Mouse (Mus musculus) monocyte, adult 2 months (primary cell): ENCODE results near the gene Cfb.

ENCODE experiments used
- DNase-seq, 2 experiments: peaks; one replicate each; pipeline ENCODE4 v3.0.0; 2022; ENCODE audit warnings: low spot score in 2 of 2, low read depth in 1 of 2

Gene Cfb

DNA sequence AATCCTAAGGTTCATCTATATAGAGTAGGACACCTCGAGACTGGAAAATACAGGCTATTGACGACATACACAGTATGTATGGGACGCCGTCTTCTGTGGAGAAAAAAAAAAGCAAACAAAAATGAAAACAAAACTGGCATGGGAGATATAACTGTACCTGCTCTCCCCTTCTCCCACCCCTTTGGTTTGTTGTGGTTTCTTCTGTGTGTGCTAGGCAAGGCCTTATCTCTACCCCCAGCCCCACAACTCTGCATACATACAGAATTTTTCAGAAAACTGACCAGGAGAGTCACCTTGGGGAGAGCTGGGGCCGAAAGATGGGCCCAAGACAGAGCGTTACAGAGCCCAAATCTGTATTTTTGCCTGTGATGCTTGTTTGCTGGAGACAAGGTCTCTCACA, 22.4 kb upstream of the Cfb start:
- no peak for DNase-seq

DNA sequence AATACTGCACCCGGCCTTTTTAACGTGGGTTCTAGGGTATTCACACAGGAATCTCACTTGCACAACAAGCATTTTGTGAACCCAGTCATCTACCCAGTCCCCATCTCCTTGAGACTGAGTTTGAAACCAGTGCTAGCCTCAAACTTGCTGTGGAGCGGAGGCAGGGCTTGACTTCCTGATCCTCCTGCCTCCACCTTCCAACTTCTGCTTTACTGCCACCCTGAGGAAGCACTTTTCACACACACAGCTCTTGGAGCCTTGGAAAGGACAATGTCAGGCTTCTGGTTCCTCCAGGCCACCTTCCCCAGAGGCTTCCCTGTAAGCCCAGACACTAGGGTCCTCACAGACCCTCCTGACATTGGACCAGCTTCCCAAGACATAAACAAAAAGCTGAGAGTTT, 21.0 kb upstream of the Cfb start:
- no peak for DNase-seq

DNA sequence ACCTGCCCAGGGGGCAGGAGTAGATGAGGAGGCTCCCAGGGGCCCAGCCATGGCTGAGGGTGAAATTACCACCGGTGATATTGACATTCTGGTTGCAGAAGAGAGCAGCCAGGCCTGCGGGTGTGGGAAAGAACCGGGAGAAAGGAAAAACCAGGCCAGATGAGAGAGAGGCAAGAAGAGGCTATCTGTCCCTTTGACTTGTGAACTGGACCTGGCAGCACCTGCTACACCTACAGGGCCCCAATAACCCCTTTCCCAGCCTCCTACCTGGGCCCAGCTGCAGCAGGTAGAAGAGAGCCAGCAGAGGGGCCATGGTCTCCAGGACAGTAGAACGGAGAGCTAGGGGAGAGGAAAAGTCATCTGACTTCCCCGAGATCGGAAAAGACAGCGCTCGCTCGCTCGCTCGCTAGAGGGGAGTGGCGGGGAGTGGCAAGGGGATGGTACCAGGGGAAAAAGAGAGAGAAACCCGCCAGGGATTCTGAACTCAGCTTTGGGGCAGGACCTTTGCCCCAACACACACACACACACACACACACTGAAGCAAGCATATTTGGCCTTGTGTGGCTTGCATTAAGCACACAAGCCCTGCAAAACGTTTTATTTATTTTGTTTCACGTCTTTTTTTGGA, 19.5 kb upstream of the Cfb start, which contains the start of gene Gm20547:
Gene Gm20547, minus strand, starts transcription at position 360 of the 628 bp plus-strand sequence.
- no peak for DNase-seq

DNA sequence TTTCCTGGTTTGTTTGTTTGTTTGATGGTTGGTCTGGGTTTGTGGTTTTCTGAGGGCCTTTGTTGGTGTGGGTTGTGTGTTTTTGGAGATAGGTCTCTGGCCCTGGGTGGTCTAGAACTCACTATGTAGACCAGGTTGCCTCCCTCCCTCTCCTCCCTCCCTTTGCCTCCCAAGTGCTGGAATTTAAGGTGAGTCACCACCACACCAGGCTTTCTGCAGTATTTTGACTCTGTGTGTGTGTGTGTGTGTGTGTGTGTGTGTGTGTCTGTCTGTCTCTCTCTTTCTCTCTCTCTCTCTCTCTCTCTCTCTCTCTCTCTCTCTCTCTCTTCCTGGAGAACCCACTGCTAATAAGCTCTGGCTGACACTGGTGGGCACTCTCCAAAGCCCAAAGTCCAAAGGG, 18.8 kb upstream of the Cfb start:
- no peak for DNase-seq

DNA sequence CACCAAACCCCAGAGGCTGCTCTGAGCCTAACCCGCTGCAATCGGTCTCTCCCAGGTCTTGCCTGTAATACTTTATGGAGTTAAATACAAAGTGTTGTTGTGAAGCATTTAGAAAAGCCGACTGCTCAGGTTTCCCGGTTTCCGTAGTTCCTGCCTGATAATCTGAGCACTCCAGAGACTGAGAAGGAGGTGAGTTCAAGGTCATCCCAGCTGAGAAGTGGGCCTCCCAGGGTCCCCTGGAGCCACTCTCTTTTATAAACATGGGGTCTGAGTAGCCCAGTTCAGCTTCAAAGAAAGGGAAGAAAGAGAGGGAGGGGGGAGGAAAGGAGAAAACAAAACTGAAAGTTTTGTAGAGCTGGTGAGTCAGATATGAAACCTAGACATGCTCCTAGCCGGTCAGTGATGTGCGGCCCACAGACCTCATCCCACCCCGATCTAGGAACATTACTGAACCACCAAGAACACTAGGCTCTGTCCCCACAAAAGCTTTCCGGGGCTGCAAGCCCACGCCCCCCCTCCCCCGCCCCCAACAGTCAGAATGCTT, 17.1 kb upstream of the Cfb start, which contains the start of gene Zbtb12:
Gene Zbtb12, plus strand, starts transcription at position 148 of the 544 bp plus-strand sequence.
- DNase-seq = no peak

DNA sequence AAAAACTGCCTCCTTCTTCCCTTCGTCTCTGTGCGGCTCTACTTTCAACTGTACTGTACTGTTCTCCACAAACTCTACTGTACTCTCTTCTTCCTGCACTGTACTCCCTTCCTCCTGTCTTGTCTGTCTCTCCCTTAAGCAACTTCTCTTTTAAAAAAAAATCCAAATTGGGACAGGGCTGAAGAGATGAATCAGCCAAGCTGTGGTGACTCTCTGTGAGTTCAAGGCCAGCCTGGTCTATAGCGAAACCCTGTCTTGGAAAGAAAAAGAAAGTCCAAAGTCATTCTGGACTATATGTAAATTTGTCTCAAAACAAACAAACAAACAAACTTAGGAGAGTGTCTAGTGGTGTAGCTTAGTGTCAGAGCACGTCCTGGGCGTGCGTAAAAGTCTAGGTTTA, 12.0 kb upstream of the Cfb start:
- no peak for DNase-seq

DNA sequence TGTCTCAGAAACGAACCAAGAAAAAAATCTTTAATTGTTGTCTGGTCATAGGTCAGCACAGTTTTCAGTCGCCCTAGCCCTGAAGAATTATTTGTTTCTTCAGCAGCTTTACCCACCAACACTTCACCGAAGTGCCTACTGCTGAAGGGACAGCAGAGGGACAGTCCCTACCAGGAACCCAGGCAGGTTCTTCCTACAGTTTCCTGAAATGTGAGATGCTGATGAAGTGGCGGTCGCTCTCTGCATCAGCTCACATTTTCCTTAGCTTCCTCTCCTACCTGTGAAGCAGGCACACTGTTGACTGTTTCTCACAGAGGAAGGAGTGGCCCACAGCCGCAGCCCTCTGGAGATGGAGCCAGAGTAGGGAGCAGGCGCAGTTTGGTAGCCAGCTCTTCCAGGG, 3.7 kb upstream of the Cfb start:
- no peak for DNase-seq

DNA sequence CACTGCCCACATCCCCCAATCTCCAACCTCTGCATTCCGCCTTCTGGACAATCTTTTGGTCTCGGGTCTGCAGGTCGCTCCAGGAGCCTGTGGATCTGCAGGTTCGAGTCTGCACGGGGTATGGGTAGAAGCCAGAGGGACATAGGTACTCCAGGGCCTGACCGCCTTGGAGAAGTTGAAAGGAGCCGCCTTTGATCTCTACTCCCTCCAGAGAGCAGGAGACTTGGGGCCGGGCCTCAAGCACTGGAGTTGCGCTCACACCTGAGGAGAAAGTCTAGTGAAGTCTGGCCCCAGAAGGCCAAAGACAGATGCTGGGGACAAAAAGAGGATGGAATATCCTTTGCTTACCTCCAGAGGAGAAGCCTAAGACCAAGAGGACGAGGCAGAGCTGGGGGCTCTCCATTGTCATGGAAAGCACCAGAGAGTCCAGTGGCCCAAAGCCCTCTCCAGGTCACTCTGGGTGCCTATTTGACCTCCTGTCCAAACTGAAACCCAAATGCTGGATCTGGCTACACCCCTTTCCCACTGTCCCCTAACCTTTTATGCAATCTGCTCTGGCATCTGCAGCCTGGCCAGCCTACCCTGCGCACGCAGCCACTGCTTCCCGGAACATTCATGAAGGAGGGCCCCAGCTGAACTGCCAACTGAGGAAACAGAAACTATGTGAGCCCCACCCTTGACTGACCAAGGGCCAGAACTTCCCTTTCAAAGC, 458 bp downstream of the Cfb start:
- no peak for DNase-seq

DNA sequence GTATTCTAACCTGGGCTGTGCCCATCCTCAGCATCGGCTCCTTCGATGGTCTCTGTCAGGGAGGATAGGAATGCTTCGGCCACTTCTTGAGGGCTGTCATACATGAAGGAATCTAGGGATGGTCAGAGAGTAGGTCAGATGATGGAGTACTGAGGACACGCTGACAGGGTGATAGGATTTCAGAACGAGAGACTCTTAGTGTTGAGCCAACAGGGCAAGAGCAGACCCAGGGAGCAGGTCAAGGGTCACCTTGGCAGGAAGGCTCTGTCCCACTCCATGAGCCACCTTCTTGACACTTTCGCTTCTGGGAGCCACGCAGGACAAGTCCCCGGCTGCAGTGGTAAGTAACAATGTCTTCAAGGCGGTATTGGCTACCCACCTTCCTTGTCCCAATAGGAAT, 1.8 kb downstream of the Cfb start:
- DNase-seq = no peak

DNA sequence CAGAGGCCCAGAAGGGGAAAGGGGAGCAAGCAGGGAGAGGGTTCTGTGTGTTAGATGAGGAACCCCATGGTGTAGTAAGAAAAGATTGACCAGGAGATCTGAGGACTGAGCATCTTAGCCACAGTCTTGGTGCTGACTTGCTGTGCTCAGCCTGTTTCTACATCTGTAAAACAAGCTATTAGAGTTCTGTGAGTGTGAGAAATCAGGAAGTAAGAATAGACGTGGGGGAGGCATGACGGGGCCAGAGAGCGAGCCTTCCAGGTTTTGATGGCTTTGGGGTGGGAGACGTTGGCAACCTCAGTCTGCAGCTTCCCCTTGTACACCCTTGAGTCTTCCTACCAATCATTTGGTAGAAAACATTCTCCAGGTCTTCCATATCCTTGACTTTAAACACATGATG, 3.6 kb downstream of the Cfb start:
- no peak for DNase-seq

DNA sequence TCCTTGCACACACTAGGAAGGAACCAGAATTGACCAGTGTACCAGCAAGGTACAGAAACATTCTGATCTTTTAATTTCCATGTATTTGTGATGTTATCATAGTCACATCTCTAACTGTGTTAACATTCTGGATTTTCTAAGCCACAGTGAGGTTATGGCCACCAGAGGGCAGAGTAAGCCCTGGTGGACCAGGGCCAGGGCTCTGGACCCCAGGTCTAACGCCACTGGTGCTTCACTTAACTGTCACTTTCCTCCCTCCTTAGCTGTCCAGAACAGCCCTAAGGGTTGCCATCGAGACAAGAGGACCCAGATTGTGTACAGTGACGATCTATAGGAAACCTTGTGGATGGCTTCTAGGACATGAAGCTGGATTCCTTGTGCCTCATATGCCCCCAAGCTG, 6.5 kb downstream of the Cfb start:
- no peak for DNase-seq

DNA sequence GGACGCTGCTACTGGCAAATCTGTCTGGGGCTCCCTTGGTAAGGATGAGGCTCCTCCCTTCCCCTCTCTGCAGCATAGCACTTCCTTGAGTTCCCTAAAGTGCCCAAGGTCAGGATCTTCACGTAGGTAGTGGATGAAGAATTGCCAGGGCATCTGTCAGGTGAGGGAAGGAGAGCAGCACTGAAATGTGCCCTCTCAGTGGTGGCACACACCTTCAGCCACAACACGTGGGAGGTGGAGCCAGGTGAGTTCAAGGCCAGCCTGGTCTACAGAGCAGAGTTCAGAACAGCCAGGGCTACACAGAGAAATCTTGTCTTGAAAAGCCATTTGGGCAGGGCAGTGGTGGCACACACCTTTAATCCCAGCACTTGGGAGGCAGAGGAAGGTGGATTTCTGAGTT, 7.6 kb downstream of the Cfb start:
- no peak for DNase-seq

DNA sequence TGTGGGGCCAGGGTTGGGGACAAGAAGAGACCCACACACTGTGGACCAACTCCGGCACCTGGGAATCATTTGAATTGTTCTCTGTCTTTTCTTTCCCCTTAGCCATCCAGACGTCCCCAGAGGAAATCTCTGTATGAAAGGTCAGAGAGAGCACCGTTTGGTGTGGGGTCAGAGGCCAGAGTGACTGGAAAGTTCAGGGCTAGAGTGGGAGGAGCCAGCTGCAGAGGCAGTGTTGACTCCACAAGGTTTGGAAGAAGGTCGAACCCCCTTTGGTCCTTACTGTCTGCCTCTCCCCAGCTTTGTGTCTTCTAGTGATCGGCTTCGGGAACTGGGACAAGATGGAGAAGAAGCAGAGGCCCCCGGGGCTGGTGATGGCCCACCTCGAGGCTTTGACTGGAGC, 8.8 kb downstream of the Cfb start:
- no peak for DNase-seq

DNA sequence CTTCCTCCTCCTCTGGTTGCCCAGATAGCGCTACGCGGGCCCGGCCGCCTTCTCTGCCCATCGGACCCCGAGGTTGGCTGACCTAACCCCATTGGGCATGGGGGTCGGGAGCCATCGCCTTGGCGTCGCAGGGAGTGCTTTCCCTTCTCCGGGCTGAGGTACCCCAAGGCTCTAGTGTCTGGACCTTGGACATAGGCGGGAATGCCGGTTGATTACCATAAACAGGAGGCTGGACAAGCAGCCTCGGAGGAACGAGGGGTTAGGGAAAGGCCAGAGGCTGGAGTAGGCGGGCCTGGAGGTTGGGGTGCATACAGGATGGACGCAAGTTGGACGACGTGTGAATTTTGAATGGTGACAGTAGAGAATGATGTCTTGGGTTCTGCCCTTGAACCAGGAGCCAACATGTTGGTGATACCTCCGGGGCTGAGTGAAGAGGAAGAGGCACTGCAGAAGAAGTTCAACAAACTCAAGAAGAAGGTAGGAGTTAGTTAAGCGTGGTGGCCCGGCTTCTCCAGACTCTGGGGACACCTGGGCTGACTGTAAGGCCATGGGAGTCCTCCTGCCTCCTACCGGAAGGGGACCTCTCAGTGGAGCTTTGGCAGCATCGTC, 11.7 kb downstream of the Cfb start:
- no peak for DNase-seq

DNA sequence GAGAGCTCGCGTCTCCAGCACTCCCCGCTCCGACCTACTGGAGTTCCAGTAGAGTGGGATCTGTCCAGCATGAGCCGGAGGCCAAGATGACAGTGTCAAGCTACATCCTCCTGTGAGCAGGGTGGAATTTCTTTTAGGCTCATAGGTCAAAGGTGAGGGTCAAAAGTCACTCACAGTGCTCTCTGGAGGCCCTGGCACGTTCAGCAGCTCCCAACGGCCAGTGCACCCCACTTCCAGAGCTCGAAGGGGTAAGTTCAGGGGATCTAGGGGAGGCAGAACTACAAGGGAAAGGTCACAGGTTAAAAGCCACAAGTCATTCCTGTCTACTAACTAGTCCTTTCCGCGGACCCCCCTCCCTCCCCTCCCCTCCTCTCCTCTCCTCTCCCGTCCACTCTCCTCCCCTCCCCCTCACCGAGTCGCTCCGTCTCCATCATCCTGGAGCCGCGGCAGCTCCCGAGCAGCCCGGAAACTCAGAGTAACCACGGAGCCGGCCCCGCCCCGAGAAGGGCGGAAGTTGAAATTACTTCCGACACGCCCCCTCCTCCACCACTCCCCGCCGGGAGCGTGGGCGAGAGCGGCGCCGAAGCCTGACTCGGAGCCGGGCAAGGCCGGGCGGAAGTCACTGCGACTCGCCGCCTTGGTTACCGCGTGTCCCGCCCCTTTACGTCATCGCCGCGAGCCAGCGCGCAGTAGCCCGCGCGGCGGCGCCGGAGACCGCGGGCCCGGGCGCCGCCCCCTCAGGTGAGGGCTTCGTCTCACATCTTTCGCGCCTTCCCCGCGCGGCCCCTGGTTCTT, 12.4 kb downstream of the Cfb start, which contains the start of the genes Skiv2l and Nelfe:
Gene Skiv2l, minus strand, starts transcription at position 489 of the 795 bp plus-strand sequence.
Gene Nelfe, plus strand, starts transcription at position 670 of the 795 bp plus-strand sequence.
- DNase-seq = peak; percentile 93 to 97

DNA sequence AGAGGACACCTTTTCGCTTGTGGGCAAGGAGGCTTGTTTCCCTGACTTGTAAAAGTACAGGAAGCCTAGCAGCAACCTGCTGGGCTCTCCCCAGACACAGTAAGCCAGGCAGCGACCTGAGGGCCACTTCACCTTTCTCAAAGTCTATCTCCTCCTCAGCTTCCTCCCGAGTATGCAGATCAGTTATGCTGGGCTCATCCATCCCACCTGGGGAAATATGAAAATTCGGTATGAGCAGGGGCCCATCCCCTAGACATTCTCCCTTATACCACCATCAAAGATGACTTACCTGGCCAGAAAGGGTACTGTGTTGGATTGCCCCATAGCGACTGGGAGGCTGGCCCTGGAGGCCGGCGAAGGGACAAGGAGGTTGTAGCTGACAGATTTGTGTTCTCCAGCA, 14.7 kb downstream of the Cfb start:
- DNase-seq = no peak

DNA sequence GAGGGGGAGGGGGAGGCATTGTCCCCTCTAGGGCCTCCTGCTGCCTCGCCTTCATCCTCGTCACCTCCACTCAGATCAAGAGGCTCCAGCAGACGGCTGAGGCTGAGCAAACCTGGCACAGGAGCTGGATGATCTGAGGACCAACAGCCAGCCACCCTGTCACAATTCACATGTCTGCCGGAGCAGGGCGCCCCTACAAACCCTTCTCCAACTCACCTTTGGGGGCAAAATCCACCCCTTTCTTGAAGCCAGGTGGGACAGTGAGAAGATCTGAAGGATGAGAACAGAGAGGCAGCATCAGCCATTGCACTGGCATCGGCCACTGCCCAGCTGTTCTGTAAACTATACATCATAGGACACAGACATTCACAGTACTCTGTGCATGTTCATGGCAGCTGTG, 15.1 kb downstream of the Cfb start:
- DNase-seq = no peak

DNA sequence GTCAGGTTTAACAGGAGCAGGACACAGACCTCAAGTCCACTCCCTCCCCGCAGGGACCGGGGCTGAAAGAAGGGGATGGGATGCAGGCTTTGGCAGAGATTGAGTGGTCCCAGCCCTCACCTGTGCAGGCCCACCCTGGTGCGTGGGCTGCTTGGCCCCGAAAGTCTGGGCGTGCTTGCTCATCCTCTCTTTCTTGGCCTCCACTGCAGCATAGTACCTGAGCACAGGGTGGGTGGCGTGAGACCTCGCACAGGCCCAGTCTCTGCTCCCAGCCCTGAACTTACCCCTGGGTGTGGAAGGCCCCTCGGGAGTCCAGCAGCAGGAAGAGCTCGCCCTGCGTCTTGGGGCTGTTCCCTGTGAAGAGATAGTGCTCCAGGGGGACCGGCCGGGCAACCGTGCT, 17.4 kb downstream of the Cfb start:
- no peak for DNase-seq

DNA sequence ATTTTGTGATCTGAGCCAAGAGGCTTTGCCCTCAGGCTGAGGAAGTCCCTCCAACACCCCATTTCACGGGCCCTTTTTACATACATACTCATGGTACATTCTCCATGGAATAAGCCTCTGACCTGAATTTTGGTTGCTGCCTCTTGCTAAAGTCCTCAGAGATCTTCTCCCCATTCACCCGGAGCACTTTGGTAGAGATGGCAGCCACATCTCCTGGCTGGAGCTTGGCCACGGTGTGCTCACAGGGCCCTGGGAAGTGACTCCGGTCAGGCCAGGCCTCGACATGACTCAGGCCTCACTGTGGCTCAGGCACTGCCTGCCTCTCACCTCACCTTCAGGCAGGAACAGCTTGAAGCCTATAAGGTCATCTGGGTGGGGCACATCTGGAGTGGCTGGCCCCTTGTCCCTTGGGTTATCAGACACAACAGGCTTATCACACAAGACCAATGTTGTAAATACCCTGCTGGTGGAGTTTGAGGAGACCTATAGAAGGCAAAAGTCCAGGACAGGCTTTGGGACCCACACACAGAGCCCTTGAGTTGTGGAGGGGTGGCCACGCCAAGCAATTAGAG, 21.5 kb downstream of the Cfb start:
- no peak for DNase-seq

DNA sequence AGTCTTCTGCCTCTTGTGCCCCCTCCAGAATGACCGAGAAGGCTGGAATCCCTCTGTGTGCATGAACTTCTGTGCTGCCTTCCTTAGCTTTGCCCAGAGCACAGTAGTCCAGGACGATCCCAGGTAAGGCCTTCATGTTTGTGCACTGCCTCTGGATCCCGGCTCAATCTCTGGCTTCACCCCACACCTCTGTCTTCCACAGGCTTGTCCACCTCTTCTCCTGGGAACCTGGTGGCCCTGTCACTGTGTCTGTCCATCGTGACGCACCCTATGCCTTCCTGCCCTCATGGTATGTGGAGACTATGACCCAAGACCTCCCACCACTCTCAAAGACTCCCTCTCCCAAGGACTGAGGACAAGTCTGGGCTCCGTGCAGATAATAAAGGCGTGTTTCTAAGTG, 23.5 kb downstream of the Cfb start:
- no peak for DNase-seq
